Mouse (Mus musculus): ENCODE data around the gene Polr3a.
"Not testable (repeated sequence)": the region's sequence is repeated elsewhere in the genome, so short reads cannot be mapped to it uniquely, and the experiment has no call there.

Polr3a gene

GRCm38 (mm10) chr14:24493256-24493655 lies 6.4 kb upstream of the Polr3a start:
- DNase-seq (ENCODE audit: inconsistent ontology term), result no peak

DNA sequence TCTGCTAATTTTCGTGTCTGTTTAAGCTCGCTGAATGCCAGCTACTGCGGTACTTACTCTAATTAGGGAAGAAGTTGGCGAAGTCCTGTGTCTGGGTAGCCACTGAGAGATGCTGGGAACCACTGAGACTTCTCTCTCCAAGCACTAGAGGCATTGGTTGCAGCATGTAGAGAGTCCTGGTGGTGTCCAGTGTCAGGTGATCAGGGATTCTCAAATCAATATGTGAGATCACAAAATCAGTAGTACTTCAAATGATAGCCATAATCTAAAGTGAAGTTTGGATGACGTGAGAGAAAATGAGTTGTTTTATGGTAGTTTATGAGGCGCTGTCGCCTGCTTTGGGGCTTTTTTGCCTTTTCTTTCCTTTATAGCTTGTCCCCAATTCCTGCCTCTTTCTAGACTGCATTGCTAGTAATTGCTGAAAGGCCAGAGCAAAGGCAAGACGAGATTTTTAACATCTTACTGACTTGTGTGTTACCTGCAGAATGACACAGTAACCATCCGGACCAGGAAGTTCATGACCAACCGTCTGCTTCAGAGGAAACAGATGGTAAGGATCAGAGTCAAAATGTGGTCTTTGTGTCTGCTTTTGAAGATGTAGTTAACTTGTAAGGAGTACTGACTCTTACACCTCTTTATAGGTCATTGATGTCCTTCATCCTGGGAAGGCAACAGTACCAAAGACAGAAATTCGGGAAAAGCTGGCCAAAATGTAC lies 4.6 kb upstream of the Polr3a start:
- DNase-seq (ENCODE audit: inconsistent ontology term), result no peak

DNA sequence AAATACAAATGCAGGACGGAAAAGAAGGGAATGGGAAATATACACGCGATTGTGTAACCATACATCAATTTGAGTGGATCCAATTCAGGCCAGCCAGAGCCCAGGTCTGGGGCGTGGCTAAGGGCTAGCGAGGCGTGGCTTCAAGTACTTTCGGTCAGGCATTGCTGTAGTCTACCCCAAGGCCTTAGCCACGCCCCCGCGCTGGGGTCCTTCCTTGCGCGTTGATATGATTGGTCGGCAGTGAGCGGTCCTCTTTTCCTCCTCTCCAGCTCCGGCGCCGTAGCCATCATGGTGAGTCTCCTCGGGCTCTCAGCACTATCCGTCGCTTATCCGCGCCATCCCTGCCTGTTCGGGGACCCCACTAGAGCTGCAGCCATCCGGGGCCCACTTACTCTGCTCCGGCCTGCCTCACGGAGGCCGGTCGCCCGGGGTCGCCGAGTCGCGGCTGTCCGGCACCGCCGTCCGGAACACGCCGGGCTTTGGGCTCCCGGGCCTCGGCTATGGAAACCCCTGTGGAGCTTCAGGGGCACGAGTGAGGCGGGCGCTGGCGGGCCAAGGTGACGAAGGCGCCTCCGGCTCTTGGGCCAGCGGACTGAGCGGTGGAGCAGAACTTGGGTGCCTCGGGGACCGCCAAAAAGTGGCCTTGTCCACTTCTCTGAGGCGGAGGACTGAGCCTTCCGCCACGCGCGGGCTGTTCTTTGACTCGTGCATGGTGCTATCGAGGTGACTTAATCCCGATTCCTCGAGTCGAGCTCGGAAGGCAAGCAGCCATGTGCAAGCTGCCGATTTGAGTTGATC lies 3.8 kb upstream of the Polr3a start:
- peak; percentile 98 for DNase-seq (ENCODE audit: inconsistent ontology term)

DNA sequence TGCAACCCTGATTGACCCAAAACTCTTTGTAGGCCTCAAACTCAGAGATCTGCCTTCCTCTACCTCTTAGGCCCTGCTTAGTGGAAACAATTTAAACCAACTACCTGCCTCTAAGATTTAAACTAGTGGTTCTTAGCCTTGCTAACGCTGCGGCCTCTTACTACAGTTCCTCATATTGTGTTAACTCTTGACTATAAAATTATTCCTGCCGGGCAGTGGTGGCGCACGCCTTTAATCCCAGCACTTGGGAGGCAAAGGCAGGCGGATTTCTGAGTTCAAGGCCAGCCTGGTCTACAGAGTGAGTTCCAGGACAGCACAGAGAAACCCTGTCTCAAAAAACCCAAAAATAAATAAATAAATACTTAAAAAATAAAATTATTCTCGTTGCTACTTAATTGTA lies 2.9 kb upstream of the Polr3a start:
- not testable (repeated sequence) for DNase-seq (ENCODE audit: inconsistent ontology term)

- DNase-seq (ENCODE audit: inconsistent ontology term), result no peak
Observed at GRCm38 (mm10) chr14:24486241-24486767, 554 bp downstream of the Polr3a start.

DNA sequence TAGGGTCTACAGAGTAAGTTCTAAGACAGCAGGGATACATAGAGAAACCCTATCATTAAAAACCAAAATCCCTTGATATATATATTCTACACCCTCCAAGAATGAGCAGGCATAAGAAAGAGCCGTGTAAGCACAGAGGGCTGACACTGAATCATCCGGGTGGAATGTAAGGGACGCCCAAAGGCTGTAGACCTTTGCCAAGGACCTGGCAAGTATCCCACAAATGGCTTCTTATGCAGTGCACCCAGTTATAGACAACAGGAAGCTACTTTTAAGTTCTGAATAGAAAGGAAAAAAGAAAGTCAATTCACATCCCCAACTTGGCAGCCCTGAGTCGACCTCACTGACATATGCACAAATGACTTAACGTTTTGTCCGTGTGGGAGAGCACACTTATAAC lies 18.1 kb downstream of the Polr3a start:
- DNase-seq (ENCODE audit: inconsistent ontology term), result peak; percentile 16

- no peak for DNase-seq (ENCODE audit: inconsistent ontology term)
Observed at GRCm38 (mm10) chr14:24458191-24458590, 28.7 kb downstream of the Polr3a start.

DNA sequence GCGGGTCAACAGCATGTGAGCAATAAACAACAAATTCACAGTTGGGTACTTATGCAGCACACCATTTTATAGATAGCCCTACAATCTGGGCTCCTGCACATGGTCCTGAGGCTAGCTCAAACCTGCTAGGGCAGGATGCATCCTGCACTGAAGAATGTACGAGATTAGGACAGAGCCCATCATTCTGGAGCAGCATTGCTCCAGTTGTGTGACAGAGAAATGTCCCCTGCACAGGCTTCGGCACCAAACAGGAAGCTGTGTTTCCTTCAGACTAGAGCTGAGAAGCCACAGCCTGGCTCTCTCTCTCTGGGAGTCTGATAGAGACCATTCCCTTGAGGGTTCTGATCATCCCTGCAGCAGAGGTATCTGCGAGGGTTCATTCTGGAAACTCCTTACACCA lies 43.3 kb downstream of the Polr3a start:
- not testable (repeated sequence) for DNase-seq (ENCODE audit: inconsistent ontology term)

Measured in Muller cell, postnatal 12 days (primary cell).